Mouse (Mus musculus) thymus, adult 2 months (tissue): ENCODE data around the gene Fez1. TPM values are rescaled to one million over a fixed set of nuclear protein-coding genes. Genes with fewer than 3 reads are reported as not detected.

Source experiments
- DNase-seq: peaks from one replicate; pipeline ENCODE4 v3.0.0; 2021
- H3K27ac ChIP-seq: fragments of 200-500 bp; 2 replicates; pipeline ENCODE4 v1.5.1; 2012; ENCODE audit warnings: low read length, control low read depth; ENCODE audit not compliant: control insufficient read depth, insufficient read depth
- H3K27me3 ChIP-seq: fragments of 200-500 bp; 2 replicates; pipeline ENCODE4 v1.6.1; 2012; ENCODE audit warnings: mild to moderate bottlenecking, low read length, moderate library complexity, mixed read lengths; ENCODE audit not compliant: control insufficient read depth, insufficient read depth
- H3K36me3 ChIP-seq: fragments of 200-500 bp; 2 replicates; pipeline ENCODE4 v1.6.1; 2012; ENCODE audit warnings: mild to moderate bottlenecking, low read length, moderate library complexity; ENCODE audit not compliant: control insufficient read depth, insufficient read depth
- H3K4me1 ChIP-seq: fragments of 200-500 bp; replicated peaks from 2 replicates; pipeline ENCODE4 v1.6.1; 2012; ENCODE audit warnings: low read length; ENCODE audit not compliant: control insufficient read depth, insufficient read depth
- H3K4me3 ChIP-seq: fragments of 200-500 bp; 2 replicates; pipeline ENCODE4 v1.5.1; 2012; ENCODE audit warnings: mild to moderate bottlenecking, low read length, control low read depth, moderate library complexity; ENCODE audit not compliant: control insufficient read depth, insufficient read depth
- CTCF ChIP-seq: fragments of 200-500 bp; IDR thresholded peaks from 2 replicates; pipeline ENCODE4 v1.5.1; 2012; ENCODE audit warnings: mild to moderate bottlenecking, control low read depth, low read length, moderate library complexity, borderline replicate concordance; ENCODE audit not compliant: control insufficient read depth, poor library complexity, insufficient read depth; ENCODE audit errors: extremely low read depth
- POLR2A ChIP-seq: fragments of 200-500 bp; IDR thresholded peaks from 2 replicates; pipeline ENCODE4 v1.6.1; 2012; ENCODE audit warnings: mild to moderate bottlenecking, low read length, control low read depth, moderate library complexity; ENCODE audit not compliant: control insufficient read depth, poor library complexity, insufficient read depth; ENCODE audit errors: extremely low read depth
- WGBS: fragments of 180-500 bp; shearing (Covaris S2); methylation state at CpG from one replicate; pipeline ENCODE4 v1.1.7; 2018; 5-methylcytosine and 5-hydroxymethylcytosine counted together
- polyA plus RNA-seq: library from polyadenylated mRNA; depleted of rRNA; stranded (reverse); fragments of >200 nt; gene quantifications from 2 replicates; pipeline ENCODE4 v1.2.3, GENCODE M21; 2012

Gene Fez1
- polyA plus RNA-seq, 1 experiment: 0.30 TPM

- H3K4me1 ChIP-seq: no peaks in the 10 kb centered on the region
- H3K27ac ChIP-seq: no peak overlapping the region
- 96% methylated on average over 6 of the region's 6 CpGs for WGBS
- no peak for DNase-seq
- TF ChIP-seq POLR2A (no peak), CTCF (no peak)
- H3K36me3 ChIP-seq: no peaks in the 10 kb centered on the region
- no peaks in the 10 kb centered on the region for H3K27me3 ChIP-seq
- no peak overlapping the region for H3K4me3 ChIP-seq
Observed at GRCm38 (mm10) chr9:36868662-36869061, 47.0 kb downstream of the Fez1 start.

DNA sequence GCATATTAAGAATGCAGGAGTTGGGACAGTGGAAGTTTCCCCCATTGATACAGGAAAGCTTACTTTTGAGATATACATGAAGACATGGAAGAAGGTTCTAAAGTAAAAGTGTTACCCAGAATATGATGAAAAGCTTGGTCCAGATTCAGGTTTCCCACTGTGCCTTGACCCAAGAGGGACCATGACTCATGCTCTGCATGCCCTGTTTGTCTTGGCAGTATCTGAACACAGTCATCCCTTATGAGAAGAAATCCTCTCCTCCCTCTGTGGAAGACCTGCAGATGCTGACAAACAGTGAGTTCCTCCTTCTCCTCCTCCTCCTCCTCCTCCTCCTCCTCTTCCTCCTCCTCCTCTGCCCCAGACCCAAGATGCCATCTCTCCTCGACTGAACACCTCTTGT lies 48.6 kb downstream of the Fez1 start:
- Histone ChIP-seq H3K4me1 (no peaks in the 10 kb centered on the region), H3K27ac (no peak overlapping the region), H3K4me3 (no peak overlapping the region), H3K27me3 (no peaks in the 10 kb centered on the region), H3K36me3 (no peaks in the 10 kb centered on the region)
- TF ChIP-seq POLR2A (no peak), CTCF (no peak)
- no peak for DNase-seq
- WGBS: 33% methylated on average over 1 of the region's 1 CpGs

GRCm38 (mm10) chr9:36873796-36874195 lies 52.1 kb downstream of the Fez1 start:
- no peaks in the 10 kb centered on the region for H3K27me3 ChIP-seq
- H3K4me3 ChIP-seq: no peak overlapping the region
- no peaks in the 10 kb centered on the region for H3K36me3 ChIP-seq
- 92% methylated on average over 2 of the region's 2 CpGs for WGBS
- H3K27ac ChIP-seq: no peak overlapping the region
- no peak for TF ChIP-seq CTCF
- no peak for TF ChIP-seq POLR2A
- no peaks in the 10 kb centered on the region for H3K4me1 ChIP-seq
- DNase-seq: no peak

GRCm38 (mm10) chr9:36876313-36876712 lies 54.6 kb downstream of the Fez1 start:
- Histone ChIP-seq H3K27me3 (no peaks in the 10 kb centered on the region), H3K27ac (no peak overlapping the region), H3K4me3 (no peak overlapping the region), H3K4me1 (no peaks in the 10 kb centered on the region), H3K36me3 (no peaks in the 10 kb centered on the region)
- no peak for TF ChIP-seq POLR2A
- DNase-seq: no peak
- 87% methylated on average over 5 of the region's 5 CpGs for WGBS

GRCm38 (mm10) chr9:36876787-36877186 lies 55.1 kb downstream of the Fez1 start:
- TF ChIP-seq CTCF (no peak), POLR2A (no peak)
- Histone ChIP-seq H3K4me3 (no peak overlapping the region), H3K27ac (no peak overlapping the region), H3K36me3 (no peaks in the 10 kb centered on the region), H3K27me3 (no peaks in the 10 kb centered on the region), H3K4me1 (no peaks in the 10 kb centered on the region)
- no peak for DNase-seq

DNA sequence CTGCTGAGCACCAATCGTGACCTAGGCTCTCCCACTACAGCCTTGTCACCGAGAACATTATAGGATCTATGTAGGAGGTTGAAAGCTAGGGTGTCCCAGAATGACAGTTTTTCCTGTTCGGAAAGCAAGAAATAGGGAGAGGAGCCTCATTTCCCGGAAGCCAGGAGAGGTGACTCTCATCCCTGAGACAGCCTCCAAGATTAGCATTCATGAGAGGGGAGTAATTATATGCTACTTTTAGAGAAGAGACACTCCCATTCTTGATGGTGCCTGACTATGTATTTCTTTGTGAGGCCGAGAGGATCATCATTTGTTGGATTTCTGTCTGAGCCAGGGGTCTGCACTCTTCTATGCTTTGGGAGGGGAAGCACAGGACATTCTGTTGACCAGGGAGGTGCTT lies 60.0 kb downstream of the Fez1 start:
- no peaks in the 10 kb centered on the region for H3K27me3 ChIP-seq
- no peak overlapping the region for H3K27ac ChIP-seq
- H3K4me3 ChIP-seq: no peak overlapping the region
- DNase-seq: no peak
- WGBS: 86% methylated on average over 5 of the region's 5 CpGs
- TF ChIP-seq CTCF (no peak), POLR2A (no peak)
- no peaks in the 10 kb centered on the region for H3K36me3 ChIP-seq
- no peaks in the 10 kb centered on the region for H3K4me1 ChIP-seq

- H3K36me3 ChIP-seq: no peaks in the 10 kb centered on the region
- DNase-seq: no peak
- no peak overlapping the region for H3K27ac ChIP-seq
- no peaks in the 10 kb centered on the region for H3K27me3 ChIP-seq
- H3K4me3 ChIP-seq: no peak overlapping the region
- no peak for TF ChIP-seq CTCF
- no peak for TF ChIP-seq POLR2A
- WGBS: 57% methylated on average over 8 of the region's 8 CpGs
- H3K4me1 ChIP-seq: no peaks in the 10 kb centered on the region
Observed at GRCm38 (mm10) chr9:36882034-36882745, 60.5 kb downstream of the Fez1 start.
